Mouse (Mus musculus): ENCODE results near the gene Nrxn3. TPM values are rescaled to one million over a fixed set of nuclear protein-coding genes. Genes with fewer than 3 reads are reported as not detected.

Gene Nrxn3
- polyA plus RNA-seq, 1 experiment from 2014 or later = 102 TPM

DNA sequence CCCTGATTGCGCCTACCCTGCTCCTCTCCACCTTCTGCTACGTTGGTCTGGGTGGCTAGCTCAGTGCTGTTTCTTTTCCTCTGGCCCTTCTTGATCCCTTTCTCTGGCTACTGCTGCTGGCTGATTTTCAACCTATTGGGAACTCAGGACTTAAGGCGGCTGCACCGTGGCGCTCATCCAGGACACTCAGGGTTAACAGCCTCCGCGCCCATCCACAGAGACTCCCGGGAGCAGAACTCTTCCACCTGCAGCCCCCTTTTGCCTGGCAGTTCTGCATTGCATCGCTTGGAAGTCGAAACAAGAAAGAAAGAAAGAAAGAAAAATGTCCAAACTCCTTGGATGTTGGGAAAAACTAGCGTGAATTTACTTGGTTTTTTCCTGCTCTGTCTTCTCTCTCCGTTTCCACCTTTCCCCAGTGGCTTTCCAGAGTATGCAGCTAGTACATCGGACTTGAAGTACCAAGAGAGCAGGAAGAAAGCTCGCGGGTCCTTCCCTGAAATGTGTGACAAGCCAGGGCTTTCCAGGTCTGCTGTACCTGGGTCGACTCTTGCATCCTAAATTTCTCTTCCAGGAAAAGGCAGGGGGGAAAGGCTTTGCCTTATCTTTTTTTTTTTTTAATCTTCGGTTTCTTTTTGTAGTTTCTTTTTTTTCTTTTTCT lies 1090.0 kb downstream of the Nrxn3 start:
- H3K36me3 ChIP-seq (ENCODE audit: control insufficient read depth, insufficient read depth, low read length) = no peaks in the 10 kb centered on the region
- H3K9me3 ChIP-seq (ENCODE audit: control insufficient read depth, low read length) = no peaks in the 10 kb centered on the region
- 1% methylated on average over 17 of the region's 17 CpGs for WGBS
- DNase-seq = peak; percentile 67
- peak overlapping the region; percentile 49 for H3K4me3 ChIP-seq (replicated peaks; ENCODE audit: low read depth, low read length)
- H3K27ac ChIP-seq (replicated peaks; ENCODE audit: low read depth, low read length) = peak overlapping the region; percentile 52; the same call in 1 of the 2 replicates
- H3K4me1 ChIP-seq (ENCODE audit: control insufficient read depth, insufficient read depth, low read length) = peaks cover 27% of the 10 kb centered on the region
- peak overlapping the region; percentile 62 for H3K9ac ChIP-seq (replicated peaks; ENCODE audit: low read length)
- peak overlapping the region; percentile 91 for H3K4me2 ChIP-seq (ENCODE audit: low read length)
- no peak; the same call in 1 of the 2 replicates for ATAC-seq (ENCODE audit: low FRiP score, low TSS enrichment)
- 0 out of 2 replicates have a peak, but pooled peaks cover 3% of the 10 kb centered on the region for H3K27me3 ChIP-seq (ENCODE audit: control insufficient read depth, insufficient read depth, low read length)

- Histone ChIP-seq H3K27ac (replicated peaks; ENCODE audit: low read depth, low read length) (peak overlapping the region; percentile 14; the same call in 1 of the 2 replicates), H3K9me3 (ENCODE audit: control insufficient read depth, low read length) (no peaks in the 10 kb centered on the region), H3K9ac (replicated peaks; ENCODE audit: low read length) (peak overlapping the region; percentile 39), H3K27me3 (ENCODE audit: control insufficient read depth, insufficient read depth, low read length) (0 out of 2 replicates have a peak, but pooled peaks cover 3% of the 10 kb centered on the region), H3K4me1 (ENCODE audit: control insufficient read depth, insufficient read depth, low read length) (peaks cover 32% of the 10 kb centered on the region), H3K4me2 (ENCODE audit: low read length) (peak overlapping the region; percentile 91), H3K4me3 (replicated peaks; ENCODE audit: low read depth, low read length) (peak overlapping the region; percentile 49), H3K36me3 (ENCODE audit: control insufficient read depth, insufficient read depth, low read length) (no peaks in the 10 kb centered on the region)
- no peak for ATAC-seq (ENCODE audit: low FRiP score, low TSS enrichment)
- WGBS = 8% methylated on average over 13 of the region's 13 CpGs
- DNase-seq = no peak
Observed at GRCm38 (mm10) chr12:89813294-89813693, 1090.6 kb downstream of the Nrxn3 start.

DNA sequence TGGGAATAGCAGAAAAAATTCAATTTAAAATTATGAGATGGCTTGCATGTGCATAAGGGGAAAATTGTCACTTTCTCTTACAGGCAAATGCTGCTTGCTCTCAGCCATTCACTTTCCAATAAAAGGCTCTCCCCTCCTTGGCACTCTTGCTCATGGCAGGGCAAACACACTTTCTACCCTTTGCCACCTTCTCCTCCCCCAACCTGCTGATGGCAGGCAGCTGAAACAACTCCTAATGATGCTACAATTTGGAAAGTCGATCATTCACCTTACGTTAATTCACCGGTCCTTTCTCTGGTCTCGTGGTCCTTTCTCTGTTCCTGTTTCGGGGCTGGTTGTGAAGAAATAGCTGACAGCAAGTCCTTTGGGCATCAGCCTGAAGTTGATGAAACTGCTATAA lies 1091.0 kb downstream of the Nrxn3 start:
- 0 out of 2 replicates have a peak, but pooled peaks cover 3% of the 10 kb centered on the region for H3K27me3 ChIP-seq (ENCODE audit: control insufficient read depth, insufficient read depth, low read length)
- peak overlapping the region; percentile 39 for H3K9ac ChIP-seq (replicated peaks; ENCODE audit: low read length)
- H3K27ac ChIP-seq (replicated peaks; ENCODE audit: low read depth, low read length) = peak overlapping the region; percentile 14; the same call in 1 of the 2 replicates
- peaks cover 32% of the 10 kb centered on the region for H3K4me1 ChIP-seq (ENCODE audit: control insufficient read depth, insufficient read depth, low read length)
- ATAC-seq (ENCODE audit: low FRiP score, low TSS enrichment) = no peak
- H3K4me3 ChIP-seq (replicated peaks; ENCODE audit: low read depth, low read length) = peak overlapping the region; percentile 49
- no peaks in the 10 kb centered on the region for H3K36me3 ChIP-seq (ENCODE audit: control insufficient read depth, insufficient read depth, low read length)
- DNase-seq = no peak
- peak overlapping the region; percentile 91 for H3K4me2 ChIP-seq (ENCODE audit: low read length)
- no peaks in the 10 kb centered on the region for H3K9me3 ChIP-seq (ENCODE audit: control insufficient read depth, low read length)
- WGBS = 76% methylated on average over 5 of the region's 5 CpGs

- Histone ChIP-seq H3K9me3 (ENCODE audit: control insufficient read depth, low read length) (no peaks in the 10 kb centered on the region), H3K27ac (replicated peaks; ENCODE audit: low read depth, low read length) (no peak overlapping the region), H3K36me3 (ENCODE audit: control insufficient read depth, insufficient read depth, low read length) (no peaks in the 10 kb centered on the region), H3K4me2 (ENCODE audit: low read length) (peak overlapping the region; percentile 91), H3K4me1 (ENCODE audit: control insufficient read depth, insufficient read depth, low read length) (peaks cover 32% of the 10 kb centered on the region), H3K27me3 (ENCODE audit: control insufficient read depth, insufficient read depth, low read length) (0 out of 2 replicates have a peak, but pooled peaks cover 3% of the 10 kb centered on the region), H3K9ac (replicated peaks; ENCODE audit: low read length) (no peak overlapping the region), H3K4me3 (replicated peaks; ENCODE audit: low read depth, low read length) (peak overlapping the region; percentile 49)
- 41% methylated on average over 4 of the region's 4 CpGs for WGBS
- DNase-seq (no peak), ATAC-seq (ENCODE audit: low FRiP score, low TSS enrichment) (no peak)
Observed at GRCm38 (mm10) chr12:89814536-89814935, 1091.9 kb downstream of the Nrxn3 start.

- peak overlapping the region; percentile 37 for H3K27ac ChIP-seq (replicated peaks; ENCODE audit: low read depth, low read length)
- peak overlapping the region; percentile 91 for H3K4me2 ChIP-seq (ENCODE audit: low read length)
- H3K9ac ChIP-seq (replicated peaks; ENCODE audit: low read length) = no peak overlapping the region
- no peaks in the 10 kb centered on the region for H3K9me3 ChIP-seq (ENCODE audit: control insufficient read depth, low read length)
- DNase-seq (peak; percentile 55), ATAC-seq (ENCODE audit: low FRiP score, low TSS enrichment) (no peak)
- 30% methylated on average over 9 of the region's 9 CpGs for WGBS
- H3K27me3 ChIP-seq (ENCODE audit: control insufficient read depth, insufficient read depth, low read length) = 0 out of 2 replicates have a peak, but pooled peaks cover 3% of the 10 kb centered on the region
- peaks cover 34% of the 10 kb centered on the region for H3K4me1 ChIP-seq (ENCODE audit: control insufficient read depth, insufficient read depth, low read length)
- H3K36me3 ChIP-seq (ENCODE audit: control insufficient read depth, insufficient read depth, low read length) = no peaks in the 10 kb centered on the region
- 0 out of 2 replicates have a peak overlapping the region, but pooled peaks have one; percentile 9 for H3K4me3 ChIP-seq (replicated peaks; ENCODE audit: low read depth, low read length)
Observed at GRCm38 (mm10) chr12:89817072-89817773, 1094.5 kb downstream of the Nrxn3 start.

GRCm38 (mm10) chr12:89818200-89818599 lies 1095.5 kb downstream of the Nrxn3 start:
- H3K4me3 ChIP-seq (replicated peaks; ENCODE audit: low read depth, low read length) = no peak overlapping the region
- no peaks in the 10 kb centered on the region for H3K9me3 ChIP-seq (ENCODE audit: control insufficient read depth, low read length)
- H3K4me2 ChIP-seq (ENCODE audit: low read length) = no peak overlapping the region
- no peak for ATAC-seq (ENCODE audit: low FRiP score, low TSS enrichment)
- 0 out of 2 replicates have a peak, but pooled peaks cover 3% of the 10 kb centered on the region for H3K27me3 ChIP-seq (ENCODE audit: control insufficient read depth, insufficient read depth, low read length)
- no peak overlapping the region for H3K27ac ChIP-seq (replicated peaks; ENCODE audit: low read depth, low read length)
- H3K9ac ChIP-seq (replicated peaks; ENCODE audit: low read length) = no peak overlapping the region
- 87% methylated on average over 2 of the region's 2 CpGs for WGBS
- no peak for DNase-seq
- H3K4me1 ChIP-seq (ENCODE audit: control insufficient read depth, insufficient read depth, low read length) = peaks cover 38% of the 10 kb centered on the region
- H3K36me3 ChIP-seq (ENCODE audit: control insufficient read depth, insufficient read depth, low read length) = no peaks in the 10 kb centered on the region

GRCm38 (mm10) chr12:89822141-89822540 lies 1099.5 kb downstream of the Nrxn3 start:
- Histone ChIP-seq H3K9ac (replicated peaks; ENCODE audit: low read length) (no peak overlapping the region), H3K27ac (replicated peaks; ENCODE audit: low read depth, low read length) (no peak overlapping the region), H3K27me3 (ENCODE audit: control insufficient read depth, insufficient read depth, low read length) (no peaks in the 10 kb centered on the region), H3K4me3 (replicated peaks; ENCODE audit: low read depth, low read length) (no peak overlapping the region), H3K36me3 (ENCODE audit: control insufficient read depth, insufficient read depth, low read length) (no peaks in the 10 kb centered on the region), H3K4me1 (ENCODE audit: control insufficient read depth, insufficient read depth, low read length) (peaks cover 31% of the 10 kb centered on the region), H3K9me3 (ENCODE audit: control insufficient read depth, low read length) (no peaks in the 10 kb centered on the region), H3K4me2 (ENCODE audit: low read length) (no peak overlapping the region)
- DNase-seq (no peak), ATAC-seq (ENCODE audit: low FRiP score, low TSS enrichment) (no peak)
- 26% methylated on average over 4 of the region's 4 CpGs for WGBS

DNA sequence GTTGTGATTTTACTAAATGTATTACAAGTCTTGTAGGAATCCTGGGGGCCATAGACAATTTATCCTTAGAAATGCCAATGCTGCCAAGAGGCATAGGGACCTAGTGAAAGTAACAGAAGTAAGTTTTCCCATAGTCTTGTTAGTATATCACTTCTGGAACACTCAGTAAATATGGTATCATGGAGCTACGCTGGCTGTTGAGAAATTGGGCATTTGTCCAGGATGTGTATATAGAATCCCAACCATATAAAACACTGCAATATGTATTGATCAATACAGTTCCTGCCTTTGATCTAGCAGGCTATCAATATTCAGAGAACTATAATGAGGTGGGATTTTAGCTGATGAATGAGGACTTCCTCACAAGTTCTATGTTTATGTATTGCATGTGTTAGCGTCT lies 1107.3 kb downstream of the Nrxn3 start:
- no peak for ATAC-seq (ENCODE audit: low FRiP score, low TSS enrichment)
- Histone ChIP-seq H3K4me3 (replicated peaks; ENCODE audit: low read depth, low read length) (no peak overlapping the region), H3K9me3 (ENCODE audit: control insufficient read depth, low read length) (no peaks in the 10 kb centered on the region), H3K36me3 (ENCODE audit: control insufficient read depth, insufficient read depth, low read length) (no peaks in the 10 kb centered on the region), H3K4me1 (ENCODE audit: control insufficient read depth, insufficient read depth, low read length) (no peaks in the 10 kb centered on the region), H3K27ac (replicated peaks; ENCODE audit: low read depth, low read length) (no peak overlapping the region), H3K9ac (replicated peaks; ENCODE audit: low read length) (no peak overlapping the region), H3K4me2 (ENCODE audit: low read length) (no peak overlapping the region), H3K27me3 (ENCODE audit: control insufficient read depth, insufficient read depth, low read length) (no peaks in the 10 kb centered on the region)
- whole genome bisulfite sequencing = 85% methylated on average over 2 of the region's 2 CpGs
- DNase-seq = no peak

Data from midbrain, embryonic 14.5 days (tissue).